Mouse (Mus musculus): Measurements from ENCODE around the gene Btbd1. TPM values are rescaled to one million over a fixed set of nuclear protein-coding genes. Genes with fewer than 3 reads are reported as not detected.

Btbd1 gene
- polyA plus RNA-seq, 1 experiment from 2014 or later, result 134 TPM

GRCm38 (mm10) chr7:81855694-81856093 lies 26.5 kb upstream of the Btbd1 start, which contains the start of gene Gm10160:
Gene Gm10160 (minus strand): TSS chr7:81855794.
- no peak within 1 kb of the TSS for H3K27ac ChIP-seq (replicated peaks; ENCODE audit: low read depth, low read length)
- H3K9ac ChIP-seq (replicated peaks; ENCODE audit: low read length), result no peak within 1 kb of the TSS
- H3K27me3 ChIP-seq (ENCODE audit: control insufficient read depth, insufficient read depth, low read length), result peaks cover 12% of the 10 kb centered on the region; the same call in 1 of the 2 replicates
- H3K4me3 ChIP-seq (replicated peaks; ENCODE audit: low read depth, low read length), result no peak within 1 kb of the TSS
- 79% methylated on average over 1 of the region's 1 CpGs for WGBS
- H3K4me1 ChIP-seq (ENCODE audit: control insufficient read depth, insufficient read depth, low read length), result peaks cover 17% of the 10 kb centered on the region; the same call in 1 of the 2 replicates
- H3K36me3 ChIP-seq (ENCODE audit: control insufficient read depth, insufficient read depth, low read length), result no peaks in the 10 kb centered on the region
- DNase-seq, result no peak
- no peak for ATAC-seq (ENCODE audit: low FRiP score, low TSS enrichment)
- H3K4me2 ChIP-seq (ENCODE audit: low read length), result no peak within 1 kb of the TSS
- no peaks in the 10 kb centered on the region for H3K9me3 ChIP-seq (ENCODE audit: control insufficient read depth, low read length)

DNA sequence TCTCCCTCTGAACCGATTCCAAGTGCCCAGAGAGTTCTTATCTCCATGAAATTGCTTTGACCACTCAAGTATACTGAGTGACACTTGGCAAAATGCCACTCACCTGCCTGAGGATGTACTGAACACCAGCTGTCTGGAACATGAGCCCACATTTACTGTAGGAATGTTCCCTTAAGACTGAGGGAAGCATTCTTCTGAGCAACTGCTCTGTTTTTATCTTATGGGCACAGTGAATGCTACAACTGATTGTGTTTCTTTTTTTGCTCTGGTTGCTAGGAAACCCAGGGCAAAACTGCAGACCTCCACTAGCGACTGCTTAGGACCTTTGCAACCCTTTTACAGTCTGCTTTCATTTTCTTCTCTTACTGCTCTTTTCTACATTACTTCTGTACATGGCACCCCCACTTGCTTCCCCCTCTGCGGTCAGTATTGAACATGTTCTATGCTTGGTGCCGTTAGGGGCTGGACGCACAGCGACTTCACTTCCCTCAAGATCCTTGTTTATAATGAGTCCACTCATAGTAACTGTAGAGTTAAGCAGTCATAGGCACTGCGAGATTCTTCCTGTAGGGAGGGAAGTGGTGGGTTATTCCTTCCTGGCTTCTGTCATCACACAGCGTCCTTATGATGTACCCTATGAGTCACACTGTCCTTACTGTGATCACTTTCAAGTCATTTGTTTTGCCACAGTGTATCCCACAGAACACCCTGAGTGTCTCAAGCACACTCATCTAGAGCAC lies 25.5 kb upstream of the Btbd1 start:
- DNase-seq (no peak), ATAC-seq (ENCODE audit: low FRiP score, low TSS enrichment) (no peak)
- Histone ChIP-seq H3K27me3 (ENCODE audit: control insufficient read depth, insufficient read depth, low read length) (peaks cover 8% of the 10 kb centered on the region; the same call in 1 of the 2 replicates), H3K27ac (replicated peaks; ENCODE audit: low read depth, low read length) (no peak overlapping the region), H3K9me3 (ENCODE audit: control insufficient read depth, low read length) (no peaks in the 10 kb centered on the region), H3K36me3 (ENCODE audit: control insufficient read depth, insufficient read depth, low read length) (no peaks in the 10 kb centered on the region), H3K4me2 (ENCODE audit: low read length) (no peak overlapping the region), H3K9ac (replicated peaks; ENCODE audit: low read length) (no peak overlapping the region), H3K4me3 (replicated peaks; ENCODE audit: low read depth, low read length) (no peak overlapping the region), H3K4me1 (ENCODE audit: control insufficient read depth, insufficient read depth, low read length) (peaks cover 12% of the 10 kb centered on the region; the same call in 1 of the 2 replicates)
- 66% methylated on average over 8 of the region's 8 CpGs for WGBS

DNA sequence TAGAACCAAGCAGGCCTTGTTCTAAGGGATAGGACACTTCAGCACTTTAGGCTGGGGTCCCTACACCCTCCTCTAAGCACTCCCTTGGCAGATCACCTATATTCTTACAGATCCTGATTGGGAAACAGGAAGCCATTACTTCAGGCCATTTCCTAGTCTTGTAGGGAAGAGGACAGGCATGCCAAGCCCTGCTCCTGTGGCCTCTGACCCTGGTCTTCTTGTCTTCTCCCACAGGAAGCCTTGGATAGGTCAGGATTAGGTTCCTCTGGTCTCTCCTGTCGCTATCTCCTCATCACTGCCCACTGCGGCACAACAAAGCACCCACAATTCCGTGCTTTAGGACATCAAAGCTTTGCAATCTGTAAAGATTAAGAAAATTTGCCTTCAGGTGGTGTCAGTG lies 22.5 kb upstream of the Btbd1 start:
- Histone ChIP-seq H3K9ac (replicated peaks; ENCODE audit: low read length) (no peak overlapping the region), H3K4me1 (ENCODE audit: control insufficient read depth, insufficient read depth, low read length) (no peaks in the 10 kb centered on the region), H3K4me3 (replicated peaks; ENCODE audit: low read depth, low read length) (no peak overlapping the region), H3K4me2 (ENCODE audit: low read length) (no peak overlapping the region), H3K9me3 (ENCODE audit: control insufficient read depth, low read length) (no peaks in the 10 kb centered on the region), H3K27ac (replicated peaks; ENCODE audit: low read depth, low read length) (no peak overlapping the region), H3K36me3 (ENCODE audit: control insufficient read depth, insufficient read depth, low read length) (no peaks in the 10 kb centered on the region), H3K27me3 (ENCODE audit: control insufficient read depth, insufficient read depth, low read length) (no peaks in the 10 kb centered on the region)
- DNase-seq (no peak), ATAC-seq (ENCODE audit: low FRiP score, low TSS enrichment) (no peak)
- WGBS, result 90% methylated on average over 3 of the region's 3 CpGs

DNA sequence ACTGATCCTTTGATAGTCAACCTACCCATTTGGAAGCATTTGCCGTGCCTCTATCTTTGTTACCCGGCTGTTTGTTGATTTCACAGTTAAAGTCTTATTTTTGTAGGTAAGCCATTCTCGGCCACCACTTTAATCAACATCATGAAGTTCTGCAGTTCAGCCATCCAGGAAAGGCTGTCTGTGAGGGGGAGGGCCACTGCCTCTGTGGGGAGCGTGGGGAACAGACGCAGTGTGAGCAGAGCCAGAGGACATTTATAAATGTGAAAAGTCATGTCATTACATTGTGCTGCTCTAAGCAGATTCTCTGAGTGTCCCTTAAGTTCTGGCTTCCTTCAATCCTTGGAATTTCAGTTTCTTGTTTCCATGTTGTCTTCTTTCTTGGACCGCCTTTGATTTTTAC lies 20.9 kb upstream of the Btbd1 start:
- 89% methylated on average over 6 of the region's 6 CpGs for WGBS
- H3K4me3 ChIP-seq (replicated peaks; ENCODE audit: low read depth, low read length), result no peak overlapping the region
- no peak overlapping the region for H3K4me2 ChIP-seq (ENCODE audit: low read length)
- no peaks in the 10 kb centered on the region for H3K9me3 ChIP-seq (ENCODE audit: control insufficient read depth, low read length)
- ATAC-seq (ENCODE audit: low FRiP score, low TSS enrichment) (no peak), DNase-seq (no peak)
- no peak overlapping the region for H3K27ac ChIP-seq (replicated peaks; ENCODE audit: low read depth, low read length)
- no peak overlapping the region for H3K9ac ChIP-seq (replicated peaks; ENCODE audit: low read length)
- no peaks in the 10 kb centered on the region for H3K36me3 ChIP-seq (ENCODE audit: control insufficient read depth, insufficient read depth, low read length)
- no peaks in the 10 kb centered on the region for H3K27me3 ChIP-seq (ENCODE audit: control insufficient read depth, insufficient read depth, low read length)
- no peaks in the 10 kb centered on the region for H3K4me1 ChIP-seq (ENCODE audit: control insufficient read depth, insufficient read depth, low read length)

DNA sequence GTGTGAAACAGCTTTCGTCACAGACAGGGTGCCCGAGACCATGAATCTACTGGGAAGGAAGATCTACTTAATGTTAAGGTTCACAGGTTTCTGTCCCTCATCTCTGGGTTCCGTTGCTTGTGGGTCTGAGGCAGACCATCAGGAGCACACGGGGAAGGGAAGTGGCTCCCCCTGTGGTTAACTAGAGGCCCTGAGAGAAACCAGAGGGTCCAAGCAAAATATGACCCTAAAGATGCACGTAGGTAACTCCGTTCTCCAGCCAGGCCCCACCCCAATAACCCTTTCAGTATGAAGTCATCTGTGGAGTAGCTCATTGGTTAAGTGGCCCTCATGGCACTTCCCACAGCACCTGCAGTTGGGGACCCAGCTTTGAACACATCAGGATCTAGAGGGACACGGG lies 20.4 kb upstream of the Btbd1 start:
- H3K9ac ChIP-seq (replicated peaks; ENCODE audit: low read length), result no peak overlapping the region
- WGBS, result 90% methylated on average over 7 of the region's 7 CpGs

GRCm38 (mm10) chr7:81849214-81849613 lies 20.0 kb upstream of the Btbd1 start:
- DNase-seq (no peak), ATAC-seq (ENCODE audit: low FRiP score, low TSS enrichment) (no peak)
- no peaks in the 10 kb centered on the region for H3K4me1 ChIP-seq (ENCODE audit: control insufficient read depth, insufficient read depth, low read length)
- no peaks in the 10 kb centered on the region for H3K36me3 ChIP-seq (ENCODE audit: control insufficient read depth, insufficient read depth, low read length)
- no peak overlapping the region for H3K4me2 ChIP-seq (ENCODE audit: low read length)
- H3K27ac ChIP-seq (replicated peaks; ENCODE audit: low read depth, low read length), result no peak overlapping the region
- H3K27me3 ChIP-seq (ENCODE audit: control insufficient read depth, insufficient read depth, low read length), result no peaks in the 10 kb centered on the region
- no peak overlapping the region for H3K9ac ChIP-seq (replicated peaks; ENCODE audit: low read length)
- WGBS, result 93% methylated on average over 5 of the region's 5 CpGs
- no peaks in the 10 kb centered on the region for H3K9me3 ChIP-seq (ENCODE audit: control insufficient read depth, low read length)
- no peak overlapping the region for H3K4me3 ChIP-seq (replicated peaks; ENCODE audit: low read depth, low read length)

More for the DNA sequence above, 20.4 kb upstream of the Btbd1 start:
- Histone ChIP-seq H3K4me1 (ENCODE audit: control insufficient read depth, insufficient read depth, low read length) (no peaks in the 10 kb centered on the region), H3K27ac (replicated peaks; ENCODE audit: low read depth, low read length) (no peak overlapping the region), H3K36me3 (ENCODE audit: control insufficient read depth, insufficient read depth, low read length) (no peaks in the 10 kb centered on the region), H3K4me2 (ENCODE audit: low read length) (no peak overlapping the region), H3K9me3 (ENCODE audit: control insufficient read depth, low read length) (no peaks in the 10 kb centered on the region), H3K27me3 (ENCODE audit: control insufficient read depth, insufficient read depth, low read length) (no peaks in the 10 kb centered on the region), H3K4me3 (replicated peaks; ENCODE audit: low read depth, low read length) (no peak overlapping the region)
- DNase-seq (no peak), ATAC-seq (ENCODE audit: low FRiP score, low TSS enrichment) (no peak)

DNA sequence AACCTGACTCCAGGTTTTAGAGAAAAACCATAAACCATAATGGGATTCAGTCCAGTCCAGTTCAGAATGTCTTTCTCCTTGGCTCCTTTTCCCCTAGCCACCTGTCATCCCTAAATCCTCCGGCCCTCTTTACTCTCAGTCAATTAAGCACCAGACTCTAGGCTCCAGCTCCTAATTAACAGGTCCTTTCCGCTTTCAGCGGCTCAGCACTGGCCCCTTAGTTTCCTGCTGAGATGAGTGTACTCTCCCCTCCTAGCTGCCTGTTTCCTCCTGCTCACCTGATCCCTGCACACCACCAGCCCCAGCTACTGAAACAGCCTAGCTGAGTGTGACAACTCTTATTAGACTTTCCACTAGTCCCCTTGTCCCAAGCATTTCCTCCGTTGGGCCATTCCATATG lies 18.5 kb upstream of the Btbd1 start:
- H3K9ac ChIP-seq (replicated peaks; ENCODE audit: low read length), result no peak overlapping the region
- H3K27ac ChIP-seq (replicated peaks; ENCODE audit: low read depth, low read length), result no peak overlapping the region
- H3K9me3 ChIP-seq (ENCODE audit: control insufficient read depth, low read length), result no peaks in the 10 kb centered on the region
- H3K27me3 ChIP-seq (ENCODE audit: control insufficient read depth, insufficient read depth, low read length), result no peaks in the 10 kb centered on the region
- no peaks in the 10 kb centered on the region for H3K36me3 ChIP-seq (ENCODE audit: control insufficient read depth, insufficient read depth, low read length)
- ATAC-seq (ENCODE audit: low FRiP score, low TSS enrichment), result no peak
- DNase-seq, result no peak
- no peak overlapping the region for H3K4me3 ChIP-seq (replicated peaks; ENCODE audit: low read depth, low read length)
- H3K4me2 ChIP-seq (ENCODE audit: low read length), result no peak overlapping the region
- no peaks in the 10 kb centered on the region for H3K4me1 ChIP-seq (ENCODE audit: control insufficient read depth, insufficient read depth, low read length)
- WGBS, result 33% methylated on average over 4 of the region's 4 CpGs

GRCm38 (mm10) chr7:81847010-81847409 lies 17.8 kb upstream of the Btbd1 start:
- ATAC-seq (ENCODE audit: low FRiP score, low TSS enrichment), result no peak
- no peak for DNase-seq

DNA sequence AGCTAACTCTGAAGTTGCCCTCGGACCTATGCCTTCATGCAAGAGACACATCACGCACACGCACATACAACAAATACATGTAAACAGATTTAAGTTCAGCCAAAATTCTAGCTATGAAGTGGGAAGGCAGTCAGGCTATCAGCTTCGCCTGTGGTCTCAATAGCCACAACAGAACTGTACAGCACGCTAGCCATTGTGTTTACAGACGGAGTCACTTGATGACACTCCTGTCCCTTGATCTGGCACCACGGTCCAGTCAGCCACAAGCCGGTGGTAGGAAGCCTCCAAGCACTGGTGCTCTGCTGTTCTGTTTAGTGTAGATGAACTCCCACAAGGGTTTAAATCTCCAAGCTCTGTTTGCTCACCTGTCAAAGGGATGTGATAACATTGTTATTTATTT lies 16.8 kb upstream of the Btbd1 start:
- Histone ChIP-seq H3K4me3 (replicated peaks; ENCODE audit: low read depth, low read length) (no peak overlapping the region), H3K4me2 (ENCODE audit: low read length) (no peak overlapping the region), H3K9ac (replicated peaks; ENCODE audit: low read length) (no peak overlapping the region), H3K27ac (replicated peaks; ENCODE audit: low read depth, low read length) (no peak overlapping the region), H3K36me3 (ENCODE audit: control insufficient read depth, insufficient read depth, low read length) (no peaks in the 10 kb centered on the region), H3K4me1 (ENCODE audit: control insufficient read depth, insufficient read depth, low read length) (no peaks in the 10 kb centered on the region), H3K9me3 (ENCODE audit: control insufficient read depth, low read length) (no peaks in the 10 kb centered on the region), H3K27me3 (ENCODE audit: control insufficient read depth, insufficient read depth, low read length) (no peaks in the 10 kb centered on the region)
- ATAC-seq (ENCODE audit: low FRiP score, low TSS enrichment) (no peak), DNase-seq (no peak)
- 91% methylated on average over 8 of the region's 8 CpGs for WGBS

More at GRCm38 (mm10) chr7:81847010-81847409, 17.8 kb upstream of the Btbd1 start:
- H3K36me3 ChIP-seq (ENCODE audit: control insufficient read depth, insufficient read depth, low read length), result no peaks in the 10 kb centered on the region
- no peak overlapping the region for H3K27ac ChIP-seq (replicated peaks; ENCODE audit: low read depth, low read length)
- no peak overlapping the region for H3K4me2 ChIP-seq (ENCODE audit: low read length)
- no peaks in the 10 kb centered on the region for H3K4me1 ChIP-seq (ENCODE audit: control insufficient read depth, insufficient read depth, low read length)
- H3K9ac ChIP-seq (replicated peaks; ENCODE audit: low read length), result no peak overlapping the region
- H3K27me3 ChIP-seq (ENCODE audit: control insufficient read depth, insufficient read depth, low read length), result no peaks in the 10 kb centered on the region
- H3K9me3 ChIP-seq (ENCODE audit: control insufficient read depth, low read length), result no peaks in the 10 kb centered on the region
- H3K4me3 ChIP-seq (replicated peaks; ENCODE audit: low read depth, low read length), result no peak overlapping the region
- WGBS, result 44% methylated on average over 8 of the region's 8 CpGs

Data from midbrain, embryonic 14.5 days (tissue).